In the genomic region with DNA sequence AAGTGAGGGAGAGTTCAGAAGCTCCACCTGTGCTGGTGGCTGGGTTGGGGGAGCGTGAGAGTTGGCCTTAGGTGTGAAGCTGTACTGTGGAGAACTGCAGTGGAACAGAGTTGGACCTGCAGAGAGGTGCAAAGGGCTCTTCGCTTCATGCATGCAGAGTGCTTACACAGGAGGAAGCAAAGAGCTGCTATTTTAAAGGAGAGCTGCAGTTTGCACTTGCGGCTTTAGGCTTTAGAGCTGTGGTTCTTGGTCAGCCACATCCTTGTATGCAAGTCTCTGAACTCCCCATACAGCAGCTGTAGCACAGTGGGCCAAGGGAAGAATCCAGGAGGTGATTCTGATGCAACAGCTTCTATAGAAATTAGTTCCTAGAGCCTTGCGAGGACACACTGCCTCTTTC, we compare ENCODE assay signal across 16 mouse cellular contexts.
DNase-seq lines count a peak whose midpoint lies in the region; ATAC-seq lines count a peak whose summit lies in the region.
"Had no signal": no experiment of that assay in that cellular context is flagged by ENCODE, and none has a peak within 500 bp of the region (broad histone marks: within the 10 kb centered on the region; RNA-seq: fewer than 3 reads in every experiment).

No protein-coding gene starts in this region.

- peak; percentile 19 for DNase-seq in CD4-positive, CD25-positive, alpha-beta regulatory T cell, adult 2 months (ENCODE audit: low read depth, low spot score)
- DNase-seq in T-cell, adult 2 months (ENCODE audit: low spot score) = peak; percentile 56
- peak; percentile 59 for DNase-seq in naive thymus-derived CD4-positive, alpha-beta T cell, adult 2 months (ENCODE audit: low read depth)
- DNase-seq in thymus, postnatal 25 days = peak; percentile 51
- no peak for DNase-seq in gastrocnemius, adult 18-20 months (ENCODE audit: low spot score)
- no peak for DNase-seq in heart, postnatal 10 days
- no peak for DNase-seq in heart, adult 9 months (ENCODE audit: low spot score in 2 of 2)
- DNase-seq: cerebellum, adult 8-10 months; gastrocnemius, postnatal 14 days; kidney, adult 9 months; lung, adult 18-20 months; lung, postnatal 36 days; midbrain, embryonic 14.5 days had no signal

- intact Hi-C loops in heart, postnatal 10 days (cut with DNase I) = no loop called here

- no peak for ATAC-seq in CD4-positive, CD25-positive, alpha-beta regulatory T cell, adult 4 months
- ATAC-seq: hindbrain, embryonic 16.5 days; Patski had no signal

Comparison
In these comparisons a context has a peak if more than half of its experiments do, and no peak if none do; other contexts are left out.
1. DNase-seq: peak in CD4-positive, CD25-positive, alpha-beta regulatory T cell, adult 2 months (single experiment), T-cell, adult 2 months (single experiment), naive thymus-derived CD4-positive, alpha-beta T cell, adult 2 months (single experiment) and thymus, postnatal 25 days (single experiment); none in gastrocnemius, adult 18-20 months (single experiment), heart, postnatal 10 days (0 of 2) and heart, adult 9 months (0 of 2).